Mouse (Mus musculus) lung, postnatal 0 days (tissue): Measurements from ENCODE around the gene Pde6d.

Experiments used
- CTCF ChIP-seq: IDR thresholded peaks from 2 replicates; pipeline ENCODE4 v1.5.1; 2016; ENCODE audit warnings: antibody characterized with exemption, mild to moderate bottlenecking
- EP300 ChIP-seq: IDR thresholded peaks from 2 replicates; pipeline ENCODE4 v1.6.1; 2016; ENCODE audit warnings: antibody characterized with exemption, mild to moderate bottlenecking, control low read depth

- TF ChIP-seq EP300 (no peak), CTCF (no peak)
Observed at GRCm38 (mm10) chr1:86507866-86508265, 74.6 kb downstream of the Pde6d start.
